Mouse (Mus musculus) G1E (cell line): ENCODE measurements around the gene Apol9b. TPM values are rescaled to one million over a fixed set of nuclear protein-coding genes. Genes with fewer than 3 reads are reported as not detected.

ENCODE experiments used
- ATAC-seq: 2 replicates; pipeline ENCODE4 v1.8.0; 2016; ENCODE audit warnings: mild to moderate bottlenecking; ENCODE audit not compliant: insufficient number of reproducible peaks, poor library complexity, low FRiP score, severe bottlenecking; ENCODE audit errors: extremely low read depth
- DNase-seq: peaks from one replicate; pipeline ENCODE4 v3.0.0; 2012; ENCODE audit warnings: low spot score
- H3K27me3 ChIP-seq: 2 replicates; pipeline ENCODE4 v1.6.1; 2012; ENCODE audit warnings: mild to moderate bottlenecking, low read length, inconsistent platforms; ENCODE audit not compliant: insufficient read depth
- H3K36me3 ChIP-seq: replicated peaks from 2 replicates; pipeline ENCODE3; 2012; ENCODE audit warnings: mild to moderate bottlenecking, inconsistent platforms
- H3K4me1 ChIP-seq: 2 replicates; pipeline ENCODE4 v1.6.1; 2012; ENCODE audit warnings: low read depth, low read length, inconsistent platforms, mixed read lengths; ENCODE audit not compliant: insufficient read depth
- H3K4me3 ChIP-seq: 2 replicates; pipeline ENCODE4 v1.5.1; 2012; ENCODE audit warnings: low read depth, mild to moderate bottlenecking, inconsistent platforms, low read length, moderate library complexity, mixed read lengths
- H3K9me3 ChIP-seq: replicated peaks from 2 replicates; pipeline ENCODE4 v1.6.1; 2012; ENCODE audit warnings: inconsistent platforms
- CTCF ChIP-seq: IDR thresholded peaks from 2 replicates; pipeline ENCODE4 v1.5.1; 2012; ENCODE audit warnings: low read depth, low read length, inconsistent platforms, mixed read lengths
- GATA1 ChIP-seq: IDR thresholded peaks from 2 replicates; pipeline ENCODE4 v1.6.1; 2012; ENCODE audit warnings: borderline replicate concordance, low read length, inconsistent platforms, mixed read lengths
- GATA2 ChIP-seq: IDR thresholded peaks from 2 replicates; pipeline ENCODE4 v1.6.1; 2012; ENCODE audit warnings: low read depth, low read length, inconsistent platforms, borderline replicate concordance
- POLR2AphosphoS5 ChIP-seq: IDR thresholded peaks from 2 replicates; pipeline ENCODE4 v1.6.1; 2012; ENCODE audit warnings: low read depth, low read length, inconsistent platforms; ENCODE audit not compliant: insufficient replicate concordance
- TAL1 ChIP-seq: conservative IDR thresholded peaks from 2 replicates; pipeline ENCODE4 v1.6.1; 2012; ENCODE audit warnings: low read depth, low read length, inconsistent platforms, mixed read lengths
- polyA plus RNA-seq: library from polyadenylated mRNA; stranded (reverse); fragments of >175 nt; gene quantifications from 2 replicates; pipeline ENCODE4 v1.2.3, GENCODE M21; 2012
- total RNA-seq, 2 experiments: library from RNA; stranded (forward) in 1 of 2; stranded (reverse) in 1 of 2; fragments of 200-1000 nt in 1 of 2; fragments of >200 nt in 1 of 2; fragmentation: Nextera tagmentation in 1 of 2; gene quantifications; 2 replicates each; pipeline ENCODE4 v1.2.3; 2014 to 2017

The Apol9b gene
- total and polyA plus RNA-seq, 3 experiments: not detected

GRCm38 (mm10) chr15:77761561-77762380 is 32.9 kb downstream of the Apol9b start:
- H3K36me3 ChIP-seq: peaks cover 75% of the 10 kb centered on the region
- TF ChIP-seq GATA1 (no peak), POLR2AphosphoS5 (no peak), TAL1 (no peak), CTCF (peak; percentile 65)
- no peak overlapping the region for H3K4me3 ChIP-seq
- H3K27me3 ChIP-seq: no peaks in the 10 kb centered on the region
- H3K4me1 ChIP-seq: peaks cover 3% of the 10 kb centered on the region; the same call in 1 of the 2 replicates
- peak; percentile 47 for DNase-seq
- no peaks in the 10 kb centered on the region for H3K9me3 ChIP-seq
- ATAC-seq: no peak

GRCm38 (mm10) chr15:77763050-77763449 is 34.2 kb downstream of the Apol9b start:
- Histone ChIP-seq H3K4me3 (no peak overlapping the region), H3K36me3 (peaks cover 88% of the 10 kb centered on the region), H3K27me3 (no peaks in the 10 kb centered on the region), H3K9me3 (no peaks in the 10 kb centered on the region), H3K4me1 (no peaks in the 10 kb centered on the region)
- DNase-seq (no peak), ATAC-seq (no peak)
- TF ChIP-seq GATA1 (no peak), CTCF (no peak), GATA2 (no peak), TAL1 (no peak), POLR2AphosphoS5 (no peak)

- Histone ChIP-seq H3K36me3 (peaks cover 94% of the 10 kb centered on the region), H3K4me1 (no peaks in the 10 kb centered on the region), H3K27me3 (no peaks in the 10 kb centered on the region), H3K4me3 (no peak overlapping the region), H3K9me3 (no peaks in the 10 kb centered on the region)
- DNase-seq: no peak
- ATAC-seq: no peak
- no peak for TF ChIP-seq POLR2AphosphoS5
- no peak for TF ChIP-seq CTCF
- TF ChIP-seq TAL1: no peak
- TF ChIP-seq GATA1: no peak
- TF ChIP-seq GATA2: no peak
These were observed 34.9 kb downstream of the Apol9b start for GRCm38 (mm10) chr15:77763702-77764101.

GRCm38 (mm10) chr15:77764391-77765006 is 35.7 kb downstream of the Apol9b start:
- TF ChIP-seq GATA2 (no peak), POLR2AphosphoS5 (no peak), GATA1 (no peak), TAL1 (no peak), CTCF (no peak)
- Histone ChIP-seq H3K4me3 (no peak overlapping the region), H3K36me3 (peaks cover 99% of the 10 kb centered on the region), H3K9me3 (no peaks in the 10 kb centered on the region), H3K27me3 (no peaks in the 10 kb centered on the region), H3K4me1 (no peaks in the 10 kb centered on the region)
- ATAC-seq (no peak), DNase-seq (no peak)

- H3K4me3 ChIP-seq: no peak overlapping the region
- no peaks in the 10 kb centered on the region for H3K27me3 ChIP-seq
- peaks cover 100% of the 10 kb centered on the region for H3K36me3 ChIP-seq
- TF ChIP-seq POLR2AphosphoS5 (no peak), GATA2 (no peak), GATA1 (no peak), CTCF (no peak), TAL1 (no peak)
- ATAC-seq: no peak
- DNase-seq: no peak
- no peaks in the 10 kb centered on the region for H3K4me1 ChIP-seq
- no peaks in the 10 kb centered on the region for H3K9me3 ChIP-seq
These were observed 36.8 kb downstream of the Apol9b start for GRCm38 (mm10) chr15:77765484-77766093.

GRCm38 (mm10) chr15:77766981-77767380 is 38.1 kb downstream of the Apol9b start:
- Histone ChIP-seq H3K4me1 (no peaks in the 10 kb centered on the region), H3K27me3 (no peaks in the 10 kb centered on the region), H3K4me3 (no peak overlapping the region), H3K9me3 (no peaks in the 10 kb centered on the region), H3K36me3 (peaks cover 100% of the 10 kb centered on the region)
- DNase-seq: no peak
- no peak for TF ChIP-seq GATA2
- TF ChIP-seq POLR2AphosphoS5: no peak
- no peak for TF ChIP-seq GATA1
- TF ChIP-seq TAL1: no peak
- TF ChIP-seq CTCF: no peak
- no peak for ATAC-seq
